Mouse (Mus musculus) embryo, embryonic 11 days (tissue): ENCODE measurements around the gene C8b.
A peak's percentile ranks its signal among the peaks of the same experiment; 100 is the strongest.

ENCODE experiments used
- DNase-seq: peaks from one replicate; pipeline ENCODE4 v3.0.0-alpha.2; 2015

Gene C8b

GRCm38 (mm10) chr4:104813617-104814016, 47.5 kb downstream of the C8b start:
- DNase-seq, result no peak

- DNase-seq, result no peak
Measured at GRCm38 (mm10) chr4:104816519-104817232, 50.6 kb downstream of the C8b start.

- DNase-seq, result no peak
Measured at GRCm38 (mm10) chr4:104817509-104817908, 51.4 kb downstream of the C8b start.

GRCm38 (mm10) chr4:104818986-104819385, 52.9 kb downstream of the C8b start:
- DNase-seq, result no peak

GRCm38 (mm10) chr4:104819891-104820290, 53.8 kb downstream of the C8b start:
- DNase-seq, result no peak

- DNase-seq, result no peak
Measured at GRCm38 (mm10) chr4:104823597-104824101, 57.5 kb downstream of the C8b start.

GRCm38 (mm10) chr4:104824381-104825077, 58.4 kb downstream of the C8b start:
- no peak for DNase-seq

- no peak for DNase-seq
Measured at GRCm38 (mm10) chr4:104828939-104829338, 62.8 kb downstream of the C8b start.

- DNase-seq, result peak; percentile 49
Measured at GRCm38 (mm10) chr4:104835096-104835495, 69.0 kb downstream of the C8b start.

GRCm38 (mm10) chr4:104838342-104838741, 72.2 kb downstream of the C8b start:
- DNase-seq, result no peak

- DNase-seq, result no peak
Measured at GRCm38 (mm10) chr4:104842204-104842603, 76.1 kb downstream of the C8b start.

GRCm38 (mm10) chr4:104843546-104843945, 77.4 kb downstream of the C8b start:
- no peak for DNase-seq
